Mouse (Mus musculus) spleen, postnatal 0 days (tissue): ENCODE data around the gene Igfbp1. TPM values are rescaled to one million over a fixed set of nuclear protein-coding genes. Genes with fewer than 3 reads are reported as not detected.

ENCODE experiments used
- polyA plus RNA-seq: library from polyadenylated mRNA; unstranded; fragments of >200 nt; fragmentation: Nextera tagmentation; extraction: Ambion mirVana; gene quantifications from 2 replicates; pipeline ENCODE4 v1.2.1, GENCODE M21; 2015

The Igfbp1 gene
- polyA plus RNA-seq: 0.57 and 0.69 TPM in 2 replicates

GRCm38 (mm10) chr11:7197491-7197941 is at the start of gene Igfbp1:
Gene Igfbp1, plus strand, starts transcription at chr11:7197782.

GRCm38 (mm10) chr11:7188469-7188868 is 9.1 kb upstream of the Igfbp1 start, which contains the start of gene Gm11985:
Gene Gm11985, minus strand, starts transcription at chr11:7188569.

GRCm38 (mm10) chr11:7213501-7214341 is 16.1 kb downstream of the Igfbp1 start, which contains the start of gene Igfbp3:
Gene Igfbp3, minus strand, starts transcription at chr11:7213923.

Other genes starting within 250 kb of the Igfbp1 start
- gene Adcy1, start 134.3 kb upstream of the Igfbp1 start, polyA plus RNA-seq: 0.79 and 0.81 TPM in 2 replicates
- not detected in 2 replicates for gene Gm11985, start 9.2 kb upstream of the Igfbp1 start, polyA plus RNA-seq
- 75.5 and 96.1 TPM in 2 replicates for gene Igfbp3, start 16.1 kb downstream of the Igfbp1 start, polyA plus RNA-seq